Mouse (Mus musculus) mature B cell (primary cell): Measurements from ENCODE around the gene Podxl2.

Experiments
- in situ Hi-C: fragments of 300-500 bp; cut with MboI; formaldehyde crosslinking; loops from 2 replicates; pipeline ENCODE4 v1.14.3; 2019

The Podxl2 gene

GRCm38 (mm10) chr6:88886417-88886967 is 11.6 kb upstream of the Podxl2 start:
- in situ Hi-C loops = no loop called here

GRCm38 (mm10) chr6:88885644-88886416 is 11.0 kb upstream of the Podxl2 start:
- in situ Hi-C loops = no loop called here

GRCm38 (mm10) chr6:88884690-88885089 is 9.8 kb upstream of the Podxl2 start:
- in situ Hi-C loops = no loop called here

GRCm38 (mm10) chr6:88884195-88884594 is 9.4 kb upstream of the Podxl2 start:
- in situ Hi-C loops = no loop called here

GRCm38 (mm10) chr6:88881334-88881733 is 6.5 kb upstream of the Podxl2 start:
- in situ Hi-C loops = no loop called here

- in situ Hi-C loops = no loop called here
Observed at GRCm38 (mm10) chr6:88879471-88879870, 4.6 kb upstream of the Podxl2 start.

GRCm38 (mm10) chr6:88873965-88874867 is 628 bp downstream of the Podxl2 start:
- in situ Hi-C loops = no loop called here

- in situ Hi-C loops = no loop called here
Observed at GRCm38 (mm10) chr6:88872811-88873210, 2.0 kb downstream of the Podxl2 start.

GRCm38 (mm10) chr6:88871546-88871945 is 3.3 kb downstream of the Podxl2 start:
- in situ Hi-C loops = no loop called here

GRCm38 (mm10) chr6:88870594-88870993 is 4.2 kb downstream of the Podxl2 start:
- in situ Hi-C loops = no loop called here

GRCm38 (mm10) chr6:88869459-88869858 is 5.4 kb downstream of the Podxl2 start:
- in situ Hi-C loops = no loop called here

GRCm38 (mm10) chr6:88865704-88866103 is 9.1 kb downstream of the Podxl2 start:
- in situ Hi-C loops = no loop called here

- in situ Hi-C loops = no loop called here
Observed at GRCm38 (mm10) chr6:88860914-88861313, 13.9 kb downstream of the Podxl2 start.

GRCm38 (mm10) chr6:88858341-88858740 is 16.5 kb downstream of the Podxl2 start:
- in situ Hi-C loops = no loop called here

- in situ Hi-C loops = no loop called here
Observed at GRCm38 (mm10) chr6:88857830-88858229, 17.0 kb downstream of the Podxl2 start.

- in situ Hi-C loops = no loop called here
Observed at GRCm38 (mm10) chr6:88857249-88857648, 17.6 kb downstream of the Podxl2 start.

- in situ Hi-C loops = no loop called here
Observed at GRCm38 (mm10) chr6:88855636-88856035, 19.2 kb downstream of the Podxl2 start.

- in situ Hi-C loops = no loop called here
Observed at GRCm38 (mm10) chr6:88854509-88854908, 20.3 kb downstream of the Podxl2 start.

- in situ Hi-C loops = no loop called here
Observed at GRCm38 (mm10) chr6:88850034-88850433, 24.8 kb downstream of the Podxl2 start.

GRCm38 (mm10) chr6:88849270-88849669 is 25.6 kb downstream of the Podxl2 start:
- in situ Hi-C loops = loop anchor here (25.0 kb wide), 1 partner anchor 287 kb away; no protein-coding TSS in a partner anchor

GRCm38 (mm10) chr6:88847571-88847970 is 27.3 kb downstream of the Podxl2 start:
- in situ Hi-C loops = loop anchor here (25.0 kb wide), 1 partner anchor 285 kb away; no protein-coding TSS in a partner anchor

GRCm38 (mm10) chr6:88844901-88845565 is 29.8 kb downstream of the Podxl2 start:
- in situ Hi-C loops = loop anchor here (25.0 kb wide), 1 partner anchor 283 kb away; no protein-coding TSS in a partner anchor
